Mouse (Mus musculus) retina, embryonic 14.5 days (tissue): ENCODE results near the gene Il17ra.
A peak's percentile ranks its signal among the peaks of the same experiment; 100 is the strongest.

ENCODE experiments used
- DNase-seq: peaks from one replicate; pipeline ENCODE4 v3.0.0-alpha.2; 2015; ENCODE audit warnings: low spot score

Gene Il17ra

DNA sequence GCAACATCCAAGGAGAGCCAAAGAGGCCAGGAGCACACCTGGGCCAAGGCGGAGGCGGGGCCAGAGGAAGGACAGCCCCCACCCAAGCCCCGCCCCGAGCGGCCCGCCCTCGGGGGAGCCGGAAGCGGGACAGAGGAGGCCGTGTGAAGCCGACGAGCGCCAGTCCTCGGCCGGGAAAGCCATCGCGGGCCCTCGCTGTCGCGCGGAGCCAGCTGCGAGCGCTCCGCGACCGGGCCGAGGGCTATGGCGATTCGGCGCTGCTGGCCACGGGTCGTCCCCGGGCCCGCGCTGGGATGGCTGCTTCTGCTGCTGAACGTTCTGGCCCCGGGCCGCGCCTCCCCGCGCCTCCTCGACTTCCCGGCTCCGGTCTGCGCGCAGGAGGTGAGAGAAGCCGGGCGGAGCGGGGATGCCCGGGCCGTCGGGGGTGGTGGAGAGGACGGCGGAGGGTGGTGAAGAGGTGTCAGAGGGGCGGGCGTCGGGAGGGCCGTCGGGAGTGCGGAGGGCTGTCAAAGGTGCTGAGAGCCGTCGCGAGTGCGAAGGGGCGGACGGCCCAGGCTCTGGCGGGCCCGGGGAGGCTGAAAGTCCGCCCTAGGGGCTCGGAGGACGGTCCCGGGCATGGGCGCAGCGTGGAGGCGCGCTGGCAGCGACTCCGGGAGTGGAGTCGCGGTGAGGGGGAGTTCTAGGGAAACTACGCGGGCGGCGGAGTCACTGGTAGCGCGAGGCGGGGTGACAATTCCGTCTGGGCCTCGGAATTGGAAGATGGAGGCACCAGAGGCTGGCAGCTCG lies at the start of gene Il17ra:
TSS of gene Il17ra (plus strand) at position 162 of the 786 bp plus-strand sequence.
- peak; percentile 65 for DNase-seq

DNA sequence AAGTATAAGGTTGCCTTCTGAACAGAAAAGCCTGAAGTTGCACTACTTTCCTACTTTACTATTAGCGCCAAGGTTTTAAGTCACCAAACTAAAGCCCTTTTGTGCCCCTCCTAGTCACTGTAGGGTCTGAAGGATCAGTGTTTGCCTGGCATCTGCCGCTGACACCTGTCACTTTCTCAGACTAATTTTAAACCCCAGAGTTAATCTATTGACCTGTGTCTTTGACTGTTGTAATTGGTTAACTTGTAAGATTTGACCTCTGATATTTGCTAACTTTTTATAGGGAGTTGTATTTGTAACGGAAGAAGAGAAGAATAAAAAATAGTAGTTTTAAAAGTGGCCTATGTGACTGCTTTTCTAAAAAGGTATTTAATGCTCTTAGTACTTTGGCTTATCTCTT lies 24.9 kb upstream of the Il17ra start:
- no peak for DNase-seq

DNA sequence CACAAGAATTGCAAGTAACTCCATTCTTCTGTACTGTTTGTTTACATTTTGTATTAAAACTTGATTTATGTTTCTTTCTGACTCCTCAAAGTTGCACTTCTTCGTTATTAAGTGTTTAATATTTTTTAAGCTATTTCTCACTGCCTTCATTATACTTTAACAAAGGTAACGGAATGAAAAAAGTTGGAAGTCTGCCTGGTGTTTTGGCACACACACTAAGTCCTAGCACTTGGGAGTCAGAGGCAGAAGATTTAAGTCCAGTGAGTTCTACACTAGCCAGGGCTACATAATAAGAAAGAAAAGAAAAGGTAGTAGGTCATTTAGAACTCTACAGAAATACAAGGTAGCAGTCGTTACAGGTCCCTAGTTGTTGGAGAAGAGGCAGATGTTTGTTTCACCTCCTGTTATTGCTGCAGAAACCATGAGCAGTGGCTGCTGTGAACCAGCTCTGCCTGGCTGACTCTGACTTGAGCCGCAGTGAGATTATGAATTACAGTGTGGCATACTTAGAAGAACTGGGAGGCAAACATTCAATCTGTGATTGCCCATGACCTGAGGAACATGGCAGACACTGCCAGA lies 20.8 kb upstream of the Il17ra start:
- DNase-seq: no peak

DNA sequence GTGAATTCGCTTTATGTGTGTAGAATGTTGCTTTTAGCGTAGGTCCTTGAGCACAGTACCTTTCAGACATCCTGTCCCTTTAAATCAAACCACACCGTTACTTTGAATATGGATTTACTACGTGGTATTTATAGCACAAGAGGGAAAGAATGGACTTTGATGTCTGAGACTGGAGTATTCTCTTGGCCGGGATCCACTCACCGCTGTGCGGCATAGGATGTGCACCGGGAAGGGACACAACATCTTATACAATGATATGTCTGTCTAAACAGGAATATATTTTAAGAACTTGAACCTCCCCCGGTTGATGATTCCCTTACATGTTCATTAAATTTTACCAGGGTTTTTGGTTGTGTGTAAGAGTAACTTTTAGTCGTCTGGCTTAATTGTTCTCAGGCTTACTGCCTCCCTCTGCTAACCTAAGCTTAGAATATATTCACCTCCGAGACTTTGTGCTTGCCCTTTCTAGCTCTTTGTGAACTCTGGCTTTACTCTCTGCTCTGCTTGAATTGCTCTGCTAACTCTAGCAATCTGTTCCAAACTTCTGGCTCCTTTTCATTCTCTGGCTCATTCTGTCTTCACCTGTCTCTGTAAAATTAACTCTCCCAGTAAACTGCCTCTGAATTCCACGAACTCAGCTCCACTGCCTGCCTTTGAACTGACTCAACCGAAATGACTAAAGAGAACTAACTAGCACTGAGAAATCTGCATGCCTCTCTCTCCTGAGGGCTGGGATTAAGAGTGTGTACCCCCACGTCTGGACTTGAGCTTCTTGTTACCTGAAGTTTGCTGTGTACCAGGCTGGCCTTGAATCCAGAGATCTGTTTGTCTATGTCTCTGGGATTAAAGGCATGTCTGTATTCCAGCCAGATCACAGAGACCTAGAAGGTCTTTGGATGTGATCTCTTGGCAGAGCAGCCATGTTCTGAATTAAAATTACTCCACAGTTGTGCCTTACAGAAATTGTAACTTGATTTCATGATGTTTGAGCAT lies 19.4 kb upstream of the Il17ra start:
- no peak for DNase-seq

DNA sequence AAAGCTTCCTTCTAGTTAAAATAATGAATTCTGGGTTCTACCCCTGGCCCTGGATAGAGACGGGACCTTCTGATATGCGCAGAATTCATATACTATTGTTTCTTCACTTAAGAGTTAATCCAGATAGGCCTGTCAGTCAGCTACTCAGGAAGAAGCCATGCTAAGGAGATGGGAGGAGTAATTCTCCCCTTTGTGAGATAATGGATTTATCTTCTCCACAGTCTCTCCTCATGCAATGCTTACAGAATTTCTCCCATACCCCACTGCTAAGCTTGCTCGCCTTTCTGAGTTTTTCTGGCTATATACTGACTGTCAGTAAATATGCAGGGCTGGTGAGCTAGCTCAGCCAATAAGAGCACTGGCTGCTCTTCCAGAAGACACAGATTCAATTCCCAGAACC lies 12.8 kb upstream of the Il17ra start:
- no peak for DNase-seq

DNA sequence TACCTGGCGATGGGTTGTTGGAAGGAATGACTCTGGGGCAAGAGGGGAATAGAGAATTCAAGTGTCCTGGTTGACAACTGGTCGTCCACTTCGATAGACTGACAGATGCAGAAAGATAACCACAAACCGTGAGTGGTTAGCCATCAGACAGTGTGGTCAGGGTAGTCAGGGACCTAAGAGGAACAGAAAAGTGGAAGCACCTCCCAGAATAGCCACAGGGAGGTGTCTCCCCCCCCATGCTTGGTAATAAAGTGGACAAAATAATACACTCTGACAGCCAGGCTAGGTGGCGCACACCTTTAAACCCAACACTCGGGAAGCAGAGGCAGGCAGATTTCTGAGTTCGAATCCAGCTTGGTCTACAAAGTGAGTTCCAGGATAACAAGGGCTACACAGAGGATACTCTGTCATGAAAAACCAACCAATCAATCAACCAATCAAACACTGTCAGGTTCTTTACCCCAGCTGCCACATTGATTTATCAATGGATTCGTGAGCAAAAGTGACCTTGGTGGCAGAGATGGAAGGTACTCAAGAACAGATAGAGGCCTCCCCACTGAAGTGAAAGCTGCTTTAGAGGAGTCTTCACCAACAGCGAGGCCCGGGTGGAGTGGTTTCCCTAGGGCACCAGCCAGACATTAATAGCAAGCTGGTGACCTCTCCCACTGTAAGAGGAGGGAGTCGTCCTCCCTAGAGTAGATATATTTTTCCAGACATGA lies 10.5 kb upstream of the Il17ra start:
- DNase-seq: no peak

DNA sequence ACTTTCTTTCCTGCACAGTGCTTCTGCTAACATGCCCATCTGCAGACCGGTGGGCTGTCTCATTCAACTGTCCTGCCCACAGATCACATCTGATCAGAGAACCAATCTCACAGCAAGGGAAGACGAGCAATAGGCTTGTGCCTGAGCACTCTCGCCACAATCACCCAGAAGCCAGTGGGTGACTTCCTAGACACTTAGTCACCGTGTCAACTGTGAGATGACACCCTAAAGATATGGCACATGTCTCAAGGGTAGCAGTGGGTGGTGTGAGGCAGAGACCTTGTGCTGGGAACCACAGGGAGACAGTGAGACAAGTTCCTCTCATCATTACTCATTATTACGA lies 10.0 kb upstream of the Il17ra start:
- DNase-seq: no peak

DNA sequence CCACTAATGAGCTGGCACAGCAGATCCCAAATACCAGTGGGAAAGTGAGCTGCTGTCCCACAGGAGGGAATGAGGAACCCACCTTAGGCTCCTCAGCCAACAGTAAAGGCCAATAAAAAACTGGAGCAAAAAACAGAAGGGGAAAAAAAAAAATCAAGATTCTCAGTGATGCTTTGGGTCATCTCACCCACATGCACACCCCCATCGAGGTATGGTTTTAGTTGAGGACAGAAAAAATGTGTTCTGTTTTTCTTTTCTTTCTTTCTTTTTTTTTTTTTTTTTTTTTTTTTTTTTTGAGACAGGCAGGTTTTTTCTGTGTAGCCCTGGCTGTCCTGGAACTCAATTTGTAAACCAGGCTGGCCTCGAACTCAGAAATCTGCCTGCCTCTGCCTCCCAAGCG lies 9.5 kb upstream of the Il17ra start:
- DNase-seq: no peak

DNA sequence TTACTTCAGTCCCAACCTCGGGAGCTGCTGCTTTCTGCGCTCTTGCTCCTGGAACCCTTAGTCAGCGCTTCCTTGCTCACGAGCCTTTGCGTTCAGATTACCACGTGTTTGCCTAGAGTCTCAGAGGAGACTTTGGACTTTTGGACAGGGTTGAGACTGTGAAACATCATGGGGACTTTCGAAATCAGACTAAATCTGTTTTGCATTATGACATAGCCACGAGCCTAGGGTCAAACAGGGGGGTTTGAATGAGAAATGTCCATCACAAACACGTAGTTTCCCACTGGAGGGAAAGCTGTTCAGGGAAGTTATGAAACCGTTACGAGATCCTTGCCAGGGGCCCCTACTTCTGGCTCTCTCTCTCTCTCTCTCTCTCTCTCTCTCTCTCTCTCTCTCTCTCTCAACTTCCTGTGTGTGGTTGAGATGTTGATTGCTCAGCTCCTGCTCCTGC lies 8.4 kb upstream of the Il17ra start:
- DNase-seq: no peak

DNA sequence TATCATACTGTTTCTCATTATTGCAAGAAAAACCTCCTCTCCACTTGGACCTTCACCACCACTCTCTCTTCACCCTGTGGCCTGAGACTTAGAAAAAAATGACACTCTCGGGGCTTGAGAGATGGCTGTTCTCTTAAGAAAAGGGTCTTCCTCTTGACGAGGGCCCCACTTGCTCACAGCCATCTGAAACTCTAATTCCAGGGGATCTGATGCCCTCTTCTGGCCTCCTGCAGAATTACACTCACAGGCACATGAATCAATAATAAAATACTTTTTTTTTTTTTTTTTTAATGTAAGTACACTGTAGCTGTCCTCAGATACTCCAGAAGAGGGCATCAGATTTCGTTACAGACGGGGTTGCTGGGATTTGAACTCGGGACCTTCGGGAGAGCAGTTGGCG lies 6.0 kb upstream of the Il17ra start:
- no peak for DNase-seq

DNA sequence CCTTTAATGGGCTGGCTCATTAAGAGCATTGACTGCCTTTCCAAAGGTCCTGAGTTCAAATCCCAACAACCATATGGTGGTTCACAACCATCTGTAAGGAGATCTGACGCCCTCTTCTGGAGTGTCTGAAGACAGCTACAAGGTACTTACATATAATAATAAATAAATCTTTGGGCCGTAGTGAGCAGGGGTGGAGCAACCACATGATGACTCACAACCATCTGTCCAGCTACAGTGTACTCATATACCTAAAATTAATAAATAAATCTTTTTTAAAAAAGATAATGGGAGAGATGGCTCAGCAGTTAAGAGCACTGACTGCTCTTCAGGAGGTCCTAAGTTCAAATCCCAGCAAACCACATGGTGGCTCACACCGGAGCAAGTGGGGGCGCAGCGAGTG lies 5.3 kb upstream of the Il17ra start:
- DNase-seq: no peak

DNA sequence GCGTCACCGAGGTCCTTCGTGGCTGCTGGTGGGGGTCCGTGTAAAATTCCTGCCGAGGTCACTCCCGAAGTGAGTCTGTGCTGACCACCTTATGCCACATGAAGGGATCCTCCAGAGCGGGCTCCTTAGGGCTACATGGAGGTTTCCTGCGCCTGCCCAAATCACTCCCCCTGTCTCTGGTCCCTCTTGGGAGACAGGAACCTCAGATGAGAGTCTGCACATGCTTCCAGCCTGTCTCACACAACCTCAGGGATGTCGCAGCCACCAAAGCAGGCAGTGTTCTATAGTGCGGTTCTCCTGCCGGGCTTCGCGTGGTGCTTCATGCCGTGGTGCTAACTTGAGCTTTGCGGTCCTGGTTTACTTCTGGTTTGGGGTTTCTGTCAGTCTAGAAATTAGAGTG lies 1.8 kb upstream of the Il17ra start:
- DNase-seq: no peak

DNA sequence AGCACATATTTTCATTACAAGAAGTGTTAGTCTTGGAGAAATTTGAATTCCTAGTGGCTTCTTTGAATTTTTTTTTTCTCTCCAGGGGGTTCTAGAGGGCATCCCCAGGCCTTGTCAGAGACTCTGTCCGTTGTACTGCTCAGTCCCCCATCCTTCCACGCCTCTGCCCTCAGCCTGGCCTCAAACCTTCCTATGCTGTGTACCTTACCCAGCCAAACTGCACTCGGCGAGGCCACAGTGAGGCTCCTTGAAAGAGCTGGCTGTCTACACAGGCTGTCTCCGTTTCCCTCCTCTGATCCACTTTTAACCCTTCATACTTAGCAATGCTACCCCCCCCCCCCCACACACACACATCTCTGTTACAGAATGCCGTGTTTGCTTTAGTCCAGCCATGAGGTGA lies 796 bp upstream of the Il17ra start:
- DNase-seq: no peak

DNA sequence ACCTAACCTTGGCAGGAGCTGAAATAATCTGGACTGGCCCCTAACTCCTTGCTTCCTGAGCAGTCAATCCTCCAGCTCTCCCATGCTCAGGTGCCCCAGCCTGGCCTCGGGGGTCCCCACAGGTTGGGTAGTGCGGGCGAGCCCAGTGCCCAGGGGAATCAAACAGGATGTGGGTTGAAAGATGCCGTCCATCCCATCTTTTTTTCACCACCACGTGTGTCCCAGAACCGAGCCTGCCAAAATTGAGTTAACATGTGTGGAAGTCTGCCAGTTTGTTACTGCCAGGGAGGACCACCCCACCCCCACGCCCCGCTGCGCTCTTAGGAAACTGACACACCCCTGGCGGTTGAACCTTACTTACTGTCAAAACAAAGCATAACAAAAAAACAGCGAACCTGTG lies 837 bp downstream of the Il17ra start:
- DNase-seq: no peak

DNA sequence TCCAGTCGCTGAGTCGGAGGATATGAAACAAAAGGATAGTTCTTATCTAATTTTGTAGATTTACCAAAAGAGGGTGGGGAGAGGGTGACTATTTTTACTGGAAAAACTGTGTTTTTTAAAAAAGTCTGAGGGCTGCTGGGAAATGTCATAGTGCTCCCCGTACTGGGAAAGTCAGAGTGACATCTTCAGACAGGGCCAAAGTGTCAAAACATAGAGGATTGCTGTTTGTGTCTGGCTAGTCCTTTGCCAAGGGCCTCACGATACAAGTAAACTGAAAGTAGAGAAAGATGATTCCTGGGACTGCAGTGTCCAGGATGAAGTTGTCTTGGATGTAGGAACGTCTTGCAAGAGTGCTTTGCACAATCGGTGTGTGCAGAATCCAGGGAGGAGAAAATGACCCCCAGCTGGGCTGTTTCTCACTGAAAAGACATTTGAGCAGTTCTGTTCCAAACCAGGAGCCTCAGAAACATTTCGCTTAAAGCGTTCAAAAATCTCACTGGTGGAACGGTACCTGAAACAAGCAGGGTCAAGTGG lies 1.4 kb downstream of the Il17ra start:
- no peak for DNase-seq

DNA sequence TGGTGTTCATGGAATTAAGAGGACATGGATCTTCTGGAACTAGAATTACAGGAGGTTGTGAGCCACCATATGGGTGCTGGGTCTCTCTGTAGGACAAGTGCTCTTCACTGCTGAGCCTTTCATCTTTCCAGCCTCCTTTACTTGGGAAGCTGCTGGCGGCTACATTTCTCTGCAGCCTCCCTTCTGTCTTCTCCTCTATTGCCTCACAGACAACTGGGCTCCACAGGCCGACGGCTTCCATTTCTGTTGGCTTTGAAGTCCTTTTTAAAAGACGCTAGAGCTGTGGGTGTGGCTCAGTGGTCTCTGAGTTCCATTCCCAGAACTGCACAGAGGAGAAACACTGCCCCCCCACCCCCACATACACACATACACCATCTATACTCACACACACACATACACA lies 2.3 kb downstream of the Il17ra start:
- no peak for DNase-seq

DNA sequence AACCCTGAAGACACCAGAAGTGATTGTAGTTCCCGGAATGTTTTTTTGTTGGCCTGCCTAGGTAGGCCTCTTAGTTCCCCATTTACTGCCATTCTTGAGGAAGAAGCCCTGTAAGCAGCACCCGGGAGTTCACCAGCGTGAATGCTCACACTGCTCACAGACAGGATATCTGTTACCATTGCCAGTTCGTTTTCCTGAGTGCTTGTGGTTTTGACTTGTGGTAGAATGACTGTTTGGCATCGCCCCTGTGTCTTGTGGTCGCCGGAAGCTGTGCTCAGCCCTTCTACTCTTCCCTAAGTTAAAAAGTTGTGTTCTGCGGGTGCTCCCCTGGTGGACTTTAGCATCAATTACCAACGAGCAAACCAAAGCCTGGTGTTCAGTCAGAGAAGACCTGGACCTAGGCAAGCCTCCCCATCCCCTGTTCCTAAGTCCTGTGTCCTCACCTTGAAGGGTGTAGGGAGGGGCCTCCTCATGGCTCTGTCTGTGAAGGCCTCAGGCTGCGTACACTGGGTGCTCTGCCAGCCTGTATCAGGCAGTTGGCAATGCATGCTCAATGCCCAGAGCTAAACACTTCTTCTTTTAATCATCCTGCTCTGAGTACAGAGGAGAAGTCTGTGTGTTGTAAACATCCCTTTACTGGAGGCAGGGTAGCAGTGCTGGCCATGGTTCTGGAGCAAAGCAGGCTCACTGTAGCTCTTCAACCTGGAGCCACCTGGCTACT lies 3.7 kb downstream of the Il17ra start:
- no peak for DNase-seq

DNA sequence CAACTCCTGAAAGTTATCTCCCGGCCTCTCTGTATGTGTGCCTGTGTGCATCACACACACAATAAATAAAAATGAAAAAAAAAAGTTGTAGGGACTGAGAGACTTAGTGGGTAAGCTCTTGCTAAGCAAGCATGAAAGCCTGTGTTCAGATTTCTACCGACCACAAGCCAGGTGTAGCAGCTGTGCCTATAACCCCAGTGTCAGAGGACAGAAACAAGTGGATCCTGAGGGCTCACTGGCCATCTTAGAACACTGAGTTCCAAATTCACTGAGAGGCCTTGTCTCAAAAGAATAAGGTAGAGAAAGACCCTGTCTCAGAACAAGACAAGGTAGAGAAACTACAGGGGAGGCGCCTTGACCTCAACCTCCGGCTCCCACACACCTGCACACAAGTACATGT lies 5.2 kb downstream of the Il17ra start:
- DNase-seq: no peak

DNA sequence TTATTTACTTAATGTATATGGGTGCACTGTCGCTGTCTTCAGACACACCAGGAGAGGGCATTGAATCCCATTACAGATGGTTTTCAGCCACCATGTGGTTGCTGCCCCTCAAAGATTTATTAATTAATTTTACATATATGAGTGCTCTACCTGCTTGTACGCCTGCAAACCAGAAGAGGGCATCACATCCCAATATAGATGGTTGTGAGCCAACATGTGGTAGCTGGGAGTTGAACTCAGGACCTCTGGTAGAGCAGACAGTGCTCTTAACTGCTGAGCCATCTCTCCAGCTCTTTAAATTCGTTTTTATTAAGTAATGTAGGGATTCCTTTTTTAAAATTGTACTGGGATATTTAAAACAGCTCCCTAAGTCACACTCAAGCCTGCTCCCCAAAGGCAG lies 6.2 kb downstream of the Il17ra start:
- DNase-seq: no peak

DNA sequence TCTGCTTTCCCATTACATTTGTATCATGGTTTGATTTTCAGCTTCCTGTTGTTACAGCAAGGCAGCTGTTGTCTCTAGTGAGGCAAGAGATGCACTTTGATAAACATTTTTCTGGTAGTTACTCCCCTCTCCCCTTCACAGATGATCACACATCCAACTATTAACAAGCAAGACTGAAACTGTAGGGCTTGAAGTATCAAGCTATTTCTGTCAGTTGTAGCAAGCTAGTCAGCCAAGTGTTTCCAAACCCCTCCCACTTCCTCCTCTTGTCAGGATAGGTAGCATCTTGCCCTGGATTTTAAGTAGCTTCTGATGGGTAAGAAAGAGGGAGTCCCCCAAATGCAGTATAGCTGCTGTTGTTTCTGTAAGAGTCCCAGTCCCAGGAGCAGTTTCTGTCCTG lies 6.7 kb downstream of the Il17ra start:
- no peak for DNase-seq

DNA sequence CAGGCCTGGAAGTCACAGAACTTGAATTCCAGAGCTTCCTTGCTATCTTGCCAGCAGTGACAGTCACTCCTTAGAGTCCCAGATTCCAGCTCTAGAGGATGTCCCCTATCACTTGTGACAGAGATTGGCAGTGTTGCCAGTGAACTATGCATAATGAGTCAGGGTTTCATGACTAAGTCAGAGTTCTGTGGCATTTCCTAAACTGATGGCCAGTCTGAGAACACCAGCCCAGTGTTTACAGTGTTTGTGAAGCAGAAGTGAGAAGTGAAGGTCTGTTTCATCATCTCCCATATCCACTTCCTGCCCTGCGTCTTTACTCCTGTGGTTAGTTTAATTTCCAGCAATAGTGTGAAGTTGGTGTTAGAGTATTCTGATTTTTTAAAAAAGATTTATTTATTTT lies 7.6 kb downstream of the Il17ra start:
- DNase-seq: no peak
